Mouse (Mus musculus): ENCODE results near the gene Rnf144a. TPM values are rescaled to one million over a fixed set of nuclear protein-coding genes. Genes with fewer than 3 reads are reported as not detected.
"Not testable (repeated sequence)": the region's sequence is repeated elsewhere in the genome, so short reads cannot be mapped to it uniquely, and the experiment has no call there.

The Rnf144a gene
- polyA plus RNA-seq, 1 experiment from 2014 or later = 38.3 TPM

GRCm38 (mm10) chr12:26436334-26436733, 21.3 kb upstream of the Rnf144a start:
- H3K36me3 ChIP-seq = no peaks in the 10 kb centered on the region
- H3K27ac ChIP-seq = no peak overlapping the region
- H3K9me3 ChIP-seq = no peaks in the 10 kb centered on the region
- H3K27me3 ChIP-seq (replicated peaks) = no peaks in the 10 kb centered on the region
- ATAC-seq (ENCODE audit: low FRiP score, low read depth) = no peak
- H3K9ac ChIP-seq = no peak overlapping the region
- no peaks in the 10 kb centered on the region for H3K4me1 ChIP-seq
- H3K4me2 ChIP-seq (replicated peaks) = no peak overlapping the region
- H3K4me3 ChIP-seq = no peak overlapping the region
- WGBS = 91% methylated on average over 4 of the region's 4 CpGs

GRCm38 (mm10) chr12:26428771-26429170, 13.7 kb upstream of the Rnf144a start:
- ATAC-seq (ENCODE audit: low FRiP score, low read depth); H3K27ac ChIP-seq; H3K36me3 ChIP-seq; H3K9me3 ChIP-seq; H3K9ac ChIP-seq; H3K4me3 ChIP-seq; H3K27me3 ChIP-seq (replicated peaks); H3K4me1 ChIP-seq; H3K4me2 ChIP-seq (replicated peaks): not testable (repeated sequence)
- WGBS = 84% methylated on average over 2 of the region's 2 CpGs

GRCm38 (mm10) chr12:26424841-26425240, 9.8 kb upstream of the Rnf144a start:
- 92% methylated on average over 2 of the region's 2 CpGs for WGBS
- no peak overlapping the region for H3K4me3 ChIP-seq

GRCm38 (mm10) chr12:26418322-26418721, 3.3 kb upstream of the Rnf144a start:
- Histone ChIP-seq H3K4me2 (replicated peaks) (no peak overlapping the region), H3K9ac (no peak overlapping the region), H3K27ac (no peak overlapping the region), H3K36me3 (no peaks in the 10 kb centered on the region), H3K27me3 (replicated peaks) (no peaks in the 10 kb centered on the region), H3K9me3 (no peaks in the 10 kb centered on the region), H3K4me3 (no peak overlapping the region), H3K4me1 (peaks cover 8% of the 10 kb centered on the region)
- ATAC-seq (ENCODE audit: low FRiP score, low read depth) = no peak
- 84% methylated on average over 4 of the region's 4 CpGs for WGBS

More at GRCm38 (mm10) chr12:26424841-26425240, 9.8 kb upstream of the Rnf144a start:
- H3K4me2 ChIP-seq (replicated peaks) = no peak overlapping the region
- no peak for ATAC-seq (ENCODE audit: low FRiP score, low read depth)
- no peak overlapping the region for H3K27ac ChIP-seq
- no peaks in the 10 kb centered on the region for H3K4me1 ChIP-seq
- H3K9ac ChIP-seq = no peak overlapping the region
- H3K36me3 ChIP-seq = no peaks in the 10 kb centered on the region
- H3K9me3 ChIP-seq = no peaks in the 10 kb centered on the region
- H3K27me3 ChIP-seq (replicated peaks) = no peaks in the 10 kb centered on the region

- Histone ChIP-seq H3K27me3 (replicated peaks) (no peaks in the 10 kb centered on the region), H3K9ac (no peak overlapping the region), H3K27ac (no peak overlapping the region), H3K9me3 (no peaks in the 10 kb centered on the region), H3K36me3 (no peaks in the 10 kb centered on the region), H3K4me3 (no peak overlapping the region), H3K4me1 (peaks cover 24% of the 10 kb centered on the region), H3K4me2 (replicated peaks) (no peak overlapping the region)
- WGBS = 75% methylated on average over 7 of the region's 7 CpGs
- ATAC-seq (ENCODE audit: low FRiP score, low read depth) = no peak
Observed at GRCm38 (mm10) chr12:26416636-26417295, 1.7 kb upstream of the Rnf144a start.

GRCm38 (mm10) chr12:26414451-26415103, 477 bp downstream of the Rnf144a start:
- WGBS = under 1% methylated on average over 64 of the region's 64 CpGs
- peak overlapping the region; percentile 76 for H3K4me2 ChIP-seq (replicated peaks)
- peak; percentile 88 for ATAC-seq (ENCODE audit: low FRiP score, low read depth)
- H3K27ac ChIP-seq = peak overlapping the region; percentile 9; the same call in 1 of the 2 replicates
- H3K4me1 ChIP-seq = peaks cover 28% of the 10 kb centered on the region
- peak overlapping the region; percentile 87 for H3K4me3 ChIP-seq
- no peaks in the 10 kb centered on the region for H3K9me3 ChIP-seq
- H3K9ac ChIP-seq = peak overlapping the region; percentile 98
- H3K27me3 ChIP-seq (replicated peaks) = no peaks in the 10 kb centered on the region
- no peaks in the 10 kb centered on the region for H3K36me3 ChIP-seq

- ATAC-seq (ENCODE audit: low FRiP score, low read depth) = peak; percentile 35; the same call in 1 of the 2 replicates
- Histone ChIP-seq H3K27ac (no peak overlapping the region), H3K4me1 (peaks cover 28% of the 10 kb centered on the region)
Observed at GRCm38 (mm10) chr12:26413961-26414411, 1.1 kb downstream of the Rnf144a start.

GRCm38 (mm10) chr12:26412802-26413201, 2.3 kb downstream of the Rnf144a start:
- H3K36me3 ChIP-seq = peaks cover 5% of the 10 kb centered on the region; the same call in 1 of the 2 replicates
- no peak overlapping the region for H3K9ac ChIP-seq
- 80% methylated on average over 6 of the region's 6 CpGs for WGBS
- no peaks in the 10 kb centered on the region for H3K27me3 ChIP-seq (replicated peaks)
- peaks cover 30% of the 10 kb centered on the region for H3K4me1 ChIP-seq
- no peak overlapping the region for H3K27ac ChIP-seq
- H3K9me3 ChIP-seq = no peaks in the 10 kb centered on the region
- no peak for ATAC-seq (ENCODE audit: low FRiP score, low read depth)
- peak overlapping the region; percentile 76 for H3K4me2 ChIP-seq (replicated peaks)
- H3K4me3 ChIP-seq = no peak overlapping the region

More at GRCm38 (mm10) chr12:26413961-26414411, 1.1 kb downstream of the Rnf144a start:
- Histone ChIP-seq H3K4me2 (replicated peaks) (peak overlapping the region; percentile 76), H3K4me3 (peak overlapping the region; percentile 87), H3K36me3 (peaks cover under 1% of the 10 kb centered on the region; the same call in 1 of the 2 replicates), H3K9ac (peak overlapping the region; percentile 98), H3K9me3 (no peaks in the 10 kb centered on the region), H3K27me3 (replicated peaks) (no peaks in the 10 kb centered on the region)
- WGBS = 7% methylated on average over 8 of the region's 8 CpGs

- H3K4me3 ChIP-seq = no peak overlapping the region
- H3K4me2 ChIP-seq (replicated peaks) = peak overlapping the region; percentile 28
- 68% methylated on average over 10 of the region's 10 CpGs for WGBS
Observed at GRCm38 (mm10) chr12:26411841-26412450, 3.1 kb downstream of the Rnf144a start.

GRCm38 (mm10) chr12:26410443-26410842, 4.6 kb downstream of the Rnf144a start:
- Histone ChIP-seq H3K4me3 (no peak overlapping the region), H3K4me2 (replicated peaks) (no peak overlapping the region), H3K27me3 (replicated peaks) (no peaks in the 10 kb centered on the region), H3K27ac (no peak overlapping the region), H3K9ac (no peak overlapping the region), H3K9me3 (no peaks in the 10 kb centered on the region), H3K36me3 (peaks cover 5% of the 10 kb centered on the region; the same call in 1 of the 2 replicates), H3K4me1 (peaks cover 30% of the 10 kb centered on the region)
- ATAC-seq (ENCODE audit: low FRiP score, low read depth) = no peak
- 87% methylated on average over 3 of the region's 3 CpGs for WGBS

More at GRCm38 (mm10) chr12:26411841-26412450, 3.1 kb downstream of the Rnf144a start:
- Histone ChIP-seq H3K9ac (no peak overlapping the region), H3K9me3 (no peaks in the 10 kb centered on the region), H3K27ac (no peak overlapping the region), H3K36me3 (peaks cover 5% of the 10 kb centered on the region; the same call in 1 of the 2 replicates), H3K27me3 (replicated peaks) (no peaks in the 10 kb centered on the region), H3K4me1 (peaks cover 30% of the 10 kb centered on the region)
- ATAC-seq (ENCODE audit: low FRiP score, low read depth) = no peak

GRCm38 (mm10) chr12:26408707-26409106, 6.3 kb downstream of the Rnf144a start:
- Histone ChIP-seq H3K36me3 (peaks cover 7% of the 10 kb centered on the region), H3K27ac (no peak overlapping the region), H3K4me2 (replicated peaks) (no peak overlapping the region), H3K4me1 (peaks cover 26% of the 10 kb centered on the region), H3K9me3 (no peaks in the 10 kb centered on the region), H3K4me3 (no peak overlapping the region), H3K27me3 (replicated peaks) (no peaks in the 10 kb centered on the region), H3K9ac (no peak overlapping the region)
- 82% methylated on average over 9 of the region's 9 CpGs for WGBS
- ATAC-seq (ENCODE audit: low FRiP score, low read depth) = no peak
